Mouse (Mus musculus): Measurements from ENCODE around the gene Galnt14. TPM values are rescaled to one million over a fixed set of nuclear protein-coding genes. Genes with fewer than 3 reads are reported as not detected.
A peak's percentile ranks its signal among the peaks of the same experiment; 100 is the strongest.

Galnt14 gene
- polyA plus RNA-seq, 1 experiment from 2014 or later: 5.1 TPM

DNA sequence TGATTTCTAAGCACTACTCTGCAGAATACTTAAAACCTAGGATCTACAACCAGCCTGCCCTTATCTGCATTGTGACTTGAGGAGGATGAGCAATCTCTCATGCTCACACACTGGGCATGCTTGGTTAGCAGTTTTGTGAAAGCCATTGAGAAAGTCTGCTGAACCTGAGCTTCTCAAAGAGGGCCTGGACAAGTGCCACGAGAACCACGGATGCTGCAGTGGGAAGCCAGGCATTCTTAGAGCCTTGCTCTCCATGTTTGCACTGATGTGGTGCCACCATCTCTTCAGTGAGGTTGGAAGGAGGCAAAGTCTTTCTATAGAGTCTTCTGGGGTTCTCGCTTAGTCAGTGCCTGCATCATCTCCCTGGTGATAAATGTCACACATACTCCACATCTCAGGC, 194.7 kb downstream of the Galnt14 start:
- H3K27ac ChIP-seq (ENCODE audit: low read depth, low read length): no peak overlapping the region
- DNase-seq (ENCODE audit: low spot score) (no peak), ATAC-seq (ENCODE audit: low FRiP score) (no peak)
- no peak overlapping the region for H3K4me3 ChIP-seq (ENCODE audit: low read depth, low read length)
- no peaks in the 10 kb centered on the region for H3K9me3 ChIP-seq (ENCODE audit: control insufficient read depth, low read length)
- no peaks in the 10 kb centered on the region for H3K27me3 ChIP-seq (ENCODE audit: control insufficient read depth, insufficient read depth, low read length)
- H3K36me3 ChIP-seq (ENCODE audit: control insufficient read depth, insufficient read depth, low read length): no peaks in the 10 kb centered on the region
- no peak overlapping the region for H3K4me2 ChIP-seq (replicated peaks; ENCODE audit: low read depth, low read length)
- H3K4me1 ChIP-seq (replicated peaks; ENCODE audit: control insufficient read depth, insufficient read depth, low read length): no peaks in the 10 kb centered on the region
- no peak overlapping the region for H3K9ac ChIP-seq (ENCODE audit: low read depth, low read length)
- WGBS: 97% methylated on average over 3 of the region's 3 CpGs

DNA sequence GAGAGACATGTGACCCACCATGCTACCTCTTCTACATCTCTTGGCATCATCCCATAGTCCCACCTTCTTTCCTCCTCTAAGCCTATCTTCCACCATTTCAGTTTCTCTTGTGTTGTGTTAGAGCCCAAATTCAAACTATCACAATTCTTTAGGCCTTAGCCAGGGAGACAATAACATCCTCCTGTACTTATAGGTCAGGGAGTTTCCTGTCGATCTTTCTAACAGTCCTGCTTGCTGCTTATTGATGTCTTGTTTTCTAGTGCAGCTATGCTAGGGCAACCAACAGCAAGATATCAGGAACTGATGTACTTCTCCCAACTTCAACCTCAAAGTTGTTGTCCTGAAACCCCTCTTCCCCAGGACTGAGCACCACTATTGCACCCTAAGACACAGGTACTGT, 195.4 kb downstream of the Galnt14 start:
- no peaks in the 10 kb centered on the region for H3K27me3 ChIP-seq (ENCODE audit: control insufficient read depth, insufficient read depth, low read length)
- no peak overlapping the region for H3K4me3 ChIP-seq (ENCODE audit: low read depth, low read length)
- H3K4me1 ChIP-seq (replicated peaks; ENCODE audit: control insufficient read depth, insufficient read depth, low read length): no peaks in the 10 kb centered on the region
- WGBS: 88% methylated on average over 1 of the region's 1 CpGs
- H3K9ac ChIP-seq (ENCODE audit: low read depth, low read length): no peak overlapping the region
- no peaks in the 10 kb centered on the region for H3K36me3 ChIP-seq (ENCODE audit: control insufficient read depth, insufficient read depth, low read length)
- DNase-seq (ENCODE audit: low spot score): no peak
- no peak overlapping the region for H3K27ac ChIP-seq (ENCODE audit: low read depth, low read length)
- no peak overlapping the region for H3K4me2 ChIP-seq (replicated peaks; ENCODE audit: low read depth, low read length)
- H3K9me3 ChIP-seq (ENCODE audit: control insufficient read depth, low read length): no peaks in the 10 kb centered on the region
- no peak for ATAC-seq (ENCODE audit: low FRiP score)

DNA sequence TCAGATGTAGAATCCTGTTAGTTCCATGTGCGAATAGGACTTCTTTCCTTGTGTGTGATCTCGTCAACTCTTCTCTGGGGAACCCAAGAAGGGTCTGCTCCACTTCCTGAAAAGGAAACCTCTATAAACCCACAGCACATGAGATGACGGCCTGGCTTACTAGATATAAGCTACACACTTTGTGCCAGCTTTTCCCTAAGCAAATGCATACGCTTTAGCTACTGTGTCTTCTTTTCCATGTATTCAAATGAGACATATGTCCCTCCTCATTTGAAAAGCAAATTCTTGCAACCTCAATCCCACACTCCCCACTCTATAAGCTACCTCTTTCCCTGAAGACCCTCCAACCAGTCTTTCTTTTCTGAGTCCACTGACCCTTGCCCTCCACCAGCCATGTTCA, 196.0 kb downstream of the Galnt14 start:
- ATAC-seq (ENCODE audit: low FRiP score) (no peak), DNase-seq (ENCODE audit: low spot score) (no peak)
- no peak overlapping the region for H3K27ac ChIP-seq (ENCODE audit: low read depth, low read length)
- H3K4me2 ChIP-seq (replicated peaks; ENCODE audit: low read depth, low read length): no peak overlapping the region
- no peaks in the 10 kb centered on the region for H3K4me1 ChIP-seq (replicated peaks; ENCODE audit: control insufficient read depth, insufficient read depth, low read length)
- H3K9me3 ChIP-seq (ENCODE audit: control insufficient read depth, low read length): no peaks in the 10 kb centered on the region
- no peak overlapping the region for H3K4me3 ChIP-seq (ENCODE audit: low read depth, low read length)
- no peaks in the 10 kb centered on the region for H3K36me3 ChIP-seq (ENCODE audit: control insufficient read depth, insufficient read depth, low read length)
- WGBS: 85% methylated on average over 4 of the region's 4 CpGs
- no peak overlapping the region for H3K9ac ChIP-seq (ENCODE audit: low read depth, low read length)
- H3K27me3 ChIP-seq (ENCODE audit: control insufficient read depth, insufficient read depth, low read length): no peaks in the 10 kb centered on the region

DNA sequence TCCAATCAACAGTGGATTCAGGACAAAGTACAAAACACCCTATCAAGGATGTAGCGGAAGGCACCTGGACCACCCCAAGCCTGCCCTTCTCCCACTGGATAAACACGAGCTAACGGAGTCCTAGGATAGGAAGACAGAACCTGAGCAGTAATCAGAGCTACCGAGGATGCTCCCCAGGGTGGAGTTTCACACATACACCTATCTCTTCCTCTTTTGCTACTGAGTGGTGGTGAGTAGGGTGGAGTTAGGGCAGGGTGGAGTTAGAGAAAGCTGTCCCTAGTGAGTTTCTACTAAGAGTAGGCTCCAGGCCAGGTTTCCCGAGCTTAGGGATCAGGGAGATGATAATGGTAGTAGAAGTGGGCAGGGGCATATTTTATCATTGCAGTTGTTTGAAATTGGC, 197.4 kb downstream of the Galnt14 start:
- WGBS: 88% methylated on average over 5 of the region's 5 CpGs
- Histone ChIP-seq H3K4me2 (replicated peaks; ENCODE audit: low read depth, low read length) (no peak overlapping the region), H3K4me3 (ENCODE audit: low read depth, low read length) (no peak overlapping the region), H3K27ac (ENCODE audit: low read depth, low read length) (no peak overlapping the region), H3K27me3 (ENCODE audit: control insufficient read depth, insufficient read depth, low read length) (no peaks in the 10 kb centered on the region), H3K9me3 (ENCODE audit: control insufficient read depth, low read length) (no peaks in the 10 kb centered on the region), H3K9ac (ENCODE audit: low read depth, low read length) (no peak overlapping the region), H3K4me1 (replicated peaks; ENCODE audit: control insufficient read depth, insufficient read depth, low read length) (no peaks in the 10 kb centered on the region), H3K36me3 (ENCODE audit: control insufficient read depth, insufficient read depth, low read length) (no peaks in the 10 kb centered on the region)
- ATAC-seq (ENCODE audit: low FRiP score): no peak
- DNase-seq (ENCODE audit: low spot score): no peak

DNA sequence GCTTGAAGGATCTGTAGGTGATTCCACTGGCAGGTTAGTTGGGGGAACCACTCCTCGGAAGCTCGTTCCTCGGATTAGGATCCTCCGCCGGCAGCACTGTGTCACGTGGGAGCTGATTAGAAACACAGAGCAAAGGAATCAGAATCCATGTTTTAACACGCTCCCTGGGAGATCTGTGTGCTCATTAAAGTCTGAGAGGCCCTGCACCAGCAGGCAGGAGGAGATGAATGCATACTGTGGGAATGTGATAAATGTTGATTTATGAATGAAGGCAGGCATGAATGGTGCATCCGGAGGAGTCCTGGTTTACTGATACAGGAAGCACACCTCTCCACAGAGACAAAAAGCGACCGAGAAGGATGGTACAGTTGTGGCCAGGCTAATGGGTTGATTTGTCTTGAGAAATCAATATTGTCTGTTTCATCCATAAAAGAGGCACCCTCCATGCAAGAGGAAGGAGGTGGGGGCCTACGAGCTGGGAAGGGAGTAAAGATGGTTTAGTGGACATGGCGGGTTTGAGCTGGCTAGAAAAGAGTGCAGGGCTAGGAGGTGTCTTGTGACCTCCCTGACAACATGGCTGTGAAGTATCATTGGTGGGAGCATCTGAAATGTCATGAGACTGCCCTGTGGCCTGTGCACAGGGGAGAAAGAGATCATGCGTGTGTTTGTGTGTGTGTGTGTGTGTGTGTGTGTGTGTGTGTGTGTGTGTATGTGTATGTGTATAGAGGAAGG, 202.3 kb downstream of the Galnt14 start:
- WGBS: 80% methylated on average over 13 of the region's 13 CpGs
- no peak for ATAC-seq (ENCODE audit: low FRiP score)
- H3K27ac ChIP-seq (ENCODE audit: low read depth, low read length): no peak overlapping the region
- H3K4me1 ChIP-seq (replicated peaks; ENCODE audit: control insufficient read depth, insufficient read depth, low read length): no peaks in the 10 kb centered on the region
- no peaks in the 10 kb centered on the region for H3K9me3 ChIP-seq (ENCODE audit: control insufficient read depth, low read length)
- no peak overlapping the region for H3K9ac ChIP-seq (ENCODE audit: low read depth, low read length)
- H3K36me3 ChIP-seq (ENCODE audit: control insufficient read depth, insufficient read depth, low read length): no peaks in the 10 kb centered on the region
- no peak for DNase-seq (ENCODE audit: low spot score)
- H3K27me3 ChIP-seq (ENCODE audit: control insufficient read depth, insufficient read depth, low read length): no peaks in the 10 kb centered on the region
- no peak overlapping the region for H3K4me3 ChIP-seq (ENCODE audit: low read depth, low read length)
- H3K4me2 ChIP-seq (replicated peaks; ENCODE audit: low read depth, low read length): no peak overlapping the region

DNA sequence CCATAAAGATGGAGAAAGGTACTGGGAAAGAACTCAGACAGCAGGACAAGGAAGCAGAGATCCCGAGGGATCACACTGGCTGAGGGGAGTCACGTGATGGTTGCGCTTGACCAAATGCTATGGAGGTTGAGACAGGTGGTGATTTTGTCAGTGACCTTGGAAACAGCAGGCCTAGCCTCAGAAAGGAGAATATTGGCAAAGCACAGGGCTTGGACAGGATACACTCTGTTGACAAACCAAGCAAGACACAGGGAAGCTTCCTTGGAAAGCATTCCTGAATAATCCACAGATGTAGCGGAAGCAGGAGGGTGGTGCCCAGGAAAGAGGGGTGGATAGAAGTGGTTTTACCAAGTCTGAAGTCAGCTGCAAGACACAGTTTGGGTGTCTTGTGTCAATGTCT, 206.1 kb downstream of the Galnt14 start:
- no peak overlapping the region for H3K27ac ChIP-seq (ENCODE audit: low read depth, low read length)
- DNase-seq (ENCODE audit: low spot score): no peak
- no peak for ATAC-seq (ENCODE audit: low FRiP score)
- no peaks in the 10 kb centered on the region for H3K4me1 ChIP-seq (replicated peaks; ENCODE audit: control insufficient read depth, insufficient read depth, low read length)
- 90% methylated on average over 4 of the region's 4 CpGs for WGBS
- no peak overlapping the region for H3K4me2 ChIP-seq (replicated peaks; ENCODE audit: low read depth, low read length)
- H3K9me3 ChIP-seq (ENCODE audit: control insufficient read depth, low read length): no peaks in the 10 kb centered on the region
- no peak overlapping the region for H3K4me3 ChIP-seq (ENCODE audit: low read depth, low read length)
- no peak overlapping the region for H3K9ac ChIP-seq (ENCODE audit: low read depth, low read length)
- no peaks in the 10 kb centered on the region for H3K27me3 ChIP-seq (ENCODE audit: control insufficient read depth, insufficient read depth, low read length)
- no peaks in the 10 kb centered on the region for H3K36me3 ChIP-seq (ENCODE audit: control insufficient read depth, insufficient read depth, low read length)

DNA sequence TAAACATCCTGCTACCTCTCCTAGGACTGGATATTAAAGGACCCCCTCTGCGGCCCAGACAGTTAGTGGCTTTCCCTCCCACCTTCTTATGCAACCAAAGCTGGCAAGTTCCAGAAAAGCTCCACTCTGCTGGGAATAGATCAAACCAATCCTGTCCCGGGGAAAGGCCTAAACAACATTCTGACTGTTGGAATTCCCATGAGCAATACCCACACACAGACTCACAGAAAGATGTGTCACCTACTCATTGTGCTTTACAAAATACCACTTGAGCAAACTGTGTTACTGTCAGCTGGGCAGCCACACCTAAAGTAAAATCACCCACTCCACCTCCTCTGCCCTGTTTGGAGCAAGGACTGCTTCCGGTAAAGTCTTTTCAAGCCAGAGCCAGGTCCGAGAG, 207.6 kb downstream of the Galnt14 start:
- no peak for ATAC-seq (ENCODE audit: low FRiP score)
- H3K4me1 ChIP-seq (replicated peaks; ENCODE audit: control insufficient read depth, insufficient read depth, low read length): no peaks in the 10 kb centered on the region
- no peak overlapping the region for H3K27ac ChIP-seq (ENCODE audit: low read depth, low read length)
- H3K9me3 ChIP-seq (ENCODE audit: control insufficient read depth, low read length): no peaks in the 10 kb centered on the region
- DNase-seq (ENCODE audit: low spot score): no peak
- H3K4me3 ChIP-seq (ENCODE audit: low read depth, low read length): no peak overlapping the region
- H3K27me3 ChIP-seq (ENCODE audit: control insufficient read depth, insufficient read depth, low read length): no peaks in the 10 kb centered on the region
- WGBS: 91% methylated on average over 4 of the region's 4 CpGs
- no peak overlapping the region for H3K4me2 ChIP-seq (replicated peaks; ENCODE audit: low read depth, low read length)
- H3K9ac ChIP-seq (ENCODE audit: low read depth, low read length): no peak overlapping the region
- no peaks in the 10 kb centered on the region for H3K36me3 ChIP-seq (ENCODE audit: control insufficient read depth, insufficient read depth, low read length)

DNA sequence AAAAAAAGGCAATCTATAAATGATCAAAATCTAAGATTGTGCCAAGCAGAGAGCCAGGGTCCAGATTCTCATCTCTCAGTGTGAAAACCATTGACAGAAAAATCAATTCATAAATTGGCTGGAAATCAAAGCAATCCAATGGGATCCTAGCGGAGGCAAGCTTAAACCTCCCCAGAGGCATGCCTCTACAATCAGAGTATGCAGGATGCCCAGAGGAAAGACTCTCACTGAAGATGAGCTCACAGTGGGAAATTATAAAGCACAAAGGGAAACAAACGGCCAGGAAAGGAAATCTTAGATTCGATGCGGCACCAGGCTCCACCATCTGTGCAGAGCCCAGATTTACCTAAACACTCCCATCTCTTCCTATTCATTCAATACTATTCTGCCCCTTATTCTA, 220.7 kb downstream of the Galnt14 start:
- 81% methylated on average over 4 of the region's 4 CpGs for WGBS
- H3K4me1 ChIP-seq (replicated peaks; ENCODE audit: control insufficient read depth, insufficient read depth, low read length): no peaks in the 10 kb centered on the region
- H3K9me3 ChIP-seq (ENCODE audit: control insufficient read depth, low read length): no peaks in the 10 kb centered on the region
- H3K36me3 ChIP-seq (ENCODE audit: control insufficient read depth, insufficient read depth, low read length): no peaks in the 10 kb centered on the region
- no peak overlapping the region for H3K27ac ChIP-seq (ENCODE audit: low read depth, low read length)
- no peak for DNase-seq (ENCODE audit: low spot score)
- no peaks in the 10 kb centered on the region for H3K27me3 ChIP-seq (ENCODE audit: control insufficient read depth, insufficient read depth, low read length)
- H3K4me3 ChIP-seq (ENCODE audit: low read depth, low read length): no peak overlapping the region
- no peak overlapping the region for H3K4me2 ChIP-seq (replicated peaks; ENCODE audit: low read depth, low read length)
- no peak for ATAC-seq (ENCODE audit: low FRiP score)
- no peak overlapping the region for H3K9ac ChIP-seq (ENCODE audit: low read depth, low read length)

DNA sequence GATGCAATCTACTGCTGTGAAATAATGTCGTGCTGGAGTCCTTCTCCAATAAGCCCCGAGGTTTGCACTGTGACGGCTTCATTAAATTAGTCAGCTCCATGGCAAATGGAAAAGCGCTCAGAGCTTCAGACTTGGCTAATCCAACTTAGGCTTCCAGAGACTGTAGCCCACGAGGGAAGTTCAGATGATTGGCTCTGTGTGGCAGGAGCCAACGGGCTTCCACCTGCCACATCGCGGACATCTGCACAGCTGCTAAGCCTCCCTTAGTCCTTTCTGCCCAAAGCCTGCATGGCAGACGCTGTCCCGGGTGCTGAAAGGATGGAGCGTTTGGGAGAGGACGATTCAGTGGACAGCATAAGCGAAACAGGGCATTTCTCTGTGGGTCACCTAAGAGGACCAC, 222.5 kb downstream of the Galnt14 start:
- Histone ChIP-seq H3K4me3 (ENCODE audit: low read depth, low read length) (no peak overlapping the region), H3K27ac (ENCODE audit: low read depth, low read length) (0 out of 2 replicates have a peak overlapping the region, but pooled peaks have one; percentile 10), H3K36me3 (ENCODE audit: control insufficient read depth, insufficient read depth, low read length) (no peaks in the 10 kb centered on the region), H3K9me3 (ENCODE audit: control insufficient read depth, low read length) (no peaks in the 10 kb centered on the region), H3K4me2 (replicated peaks; ENCODE audit: low read depth, low read length) (no peak overlapping the region), H3K4me1 (replicated peaks; ENCODE audit: control insufficient read depth, insufficient read depth, low read length) (no peaks in the 10 kb centered on the region), H3K27me3 (ENCODE audit: control insufficient read depth, insufficient read depth, low read length) (no peaks in the 10 kb centered on the region), H3K9ac (ENCODE audit: low read depth, low read length) (no peak overlapping the region)
- ATAC-seq (ENCODE audit: low FRiP score) (no peak), DNase-seq (ENCODE audit: low spot score) (peak; percentile 73)
- 27% methylated on average over 13 of the region's 13 CpGs for WGBS

Measured in hindbrain, embryonic 11.5 days (tissue).